Mouse (Mus musculus) frontal cortex, adult (tissue): Measurements from ENCODE around the gene Cdc37l1.

Experiments used
- ATAC-seq: cut with Nextera tagmentation; 2 replicates; pipeline ENCODE4 v1.9.2; 2017; ENCODE audit warnings: mild to moderate bottlenecking, moderate library complexity, mixed read lengths; ENCODE audit not compliant: low TSS enrichment

Cdc37l1 gene

GRCm38 (mm10) chr19:29046961-29047333 is 56.8 kb downstream of the Cdc37l1 start:
- ATAC-seq = no peak

DNA sequence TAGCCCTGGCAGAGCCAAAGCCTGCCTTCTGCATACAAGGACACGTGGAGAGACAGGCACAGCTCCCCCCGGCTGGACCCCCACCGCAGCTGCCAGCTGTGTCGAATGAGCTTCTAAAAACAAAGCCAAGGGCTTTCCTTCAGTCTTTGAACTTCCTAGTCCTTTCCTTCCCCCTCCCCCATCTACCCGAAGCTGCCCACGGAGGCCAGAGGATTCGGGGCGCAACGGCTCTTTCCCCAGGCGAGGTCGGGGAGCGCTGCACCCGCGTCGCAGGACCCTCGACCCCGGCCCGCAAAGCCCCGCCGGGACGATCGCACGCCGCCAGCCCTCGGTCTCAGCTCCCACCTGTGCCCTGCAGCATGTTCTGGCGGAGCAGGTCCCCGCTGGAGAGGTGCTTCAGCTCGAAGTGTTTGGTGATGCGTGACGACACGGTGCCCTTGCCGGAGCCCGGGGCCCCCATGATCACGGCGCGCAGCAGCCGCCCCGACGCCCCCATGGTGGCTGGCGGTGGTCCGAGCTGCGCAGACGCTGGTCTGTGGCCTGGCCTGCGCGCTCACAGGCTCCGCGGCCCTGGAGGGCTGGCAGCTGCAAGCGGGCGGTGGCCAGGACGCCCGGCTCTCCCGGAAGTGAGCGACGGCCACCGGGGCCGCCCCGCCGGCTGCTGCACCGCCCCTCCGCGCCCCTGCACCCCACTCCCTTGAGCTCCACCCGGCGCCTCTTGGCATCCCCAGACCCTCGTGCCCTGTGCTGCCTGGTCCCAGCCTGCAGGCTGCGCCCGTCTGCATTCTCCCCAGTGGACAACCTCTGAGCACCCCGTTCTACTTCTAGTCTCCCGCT is 57.4 kb downstream of the Cdc37l1 start, which contains the start of gene Ak3:
Gene Ak3, minus strand, starts transcription at position 628 of the 837 bp plus-strand sequence.
- ATAC-seq = peak; percentile 85

DNA sequence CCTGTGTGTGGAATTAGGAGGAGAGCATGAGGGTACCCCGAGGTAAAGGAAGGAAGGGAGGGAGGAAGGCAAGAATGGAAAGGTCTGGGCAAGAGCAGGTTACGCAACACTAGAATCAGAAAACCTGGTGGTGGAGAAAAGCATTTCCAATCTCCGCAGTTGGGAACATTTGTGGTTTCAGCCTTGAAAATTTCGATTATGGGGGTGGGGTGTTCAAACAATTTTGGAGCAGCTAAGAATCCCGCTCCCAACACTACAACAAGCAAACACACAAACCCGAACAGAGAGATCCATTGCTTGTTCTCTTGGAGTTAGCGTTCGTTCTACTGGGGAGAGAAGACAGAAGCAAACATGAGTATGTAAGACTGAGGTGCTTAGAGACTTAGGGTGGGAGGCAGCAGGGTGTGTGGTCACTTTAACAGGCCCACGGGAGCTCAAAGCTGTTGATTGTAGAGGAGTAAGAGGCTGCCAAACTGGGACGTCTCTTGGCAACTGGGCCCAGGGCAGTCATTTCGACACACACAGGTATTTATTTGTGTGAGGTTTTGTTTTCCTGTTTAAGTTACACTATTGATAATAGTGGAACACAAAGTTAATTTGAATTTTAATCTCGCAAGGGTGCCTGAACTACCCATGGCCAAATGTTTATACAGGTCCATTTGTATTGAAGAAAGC is 59.4 kb downstream of the Cdc37l1 start:
- ATAC-seq = no peak

GRCm38 (mm10) chr19:29050186-29050980 is 60.2 kb downstream of the Cdc37l1 start:
- ATAC-seq = no peak

DNA sequence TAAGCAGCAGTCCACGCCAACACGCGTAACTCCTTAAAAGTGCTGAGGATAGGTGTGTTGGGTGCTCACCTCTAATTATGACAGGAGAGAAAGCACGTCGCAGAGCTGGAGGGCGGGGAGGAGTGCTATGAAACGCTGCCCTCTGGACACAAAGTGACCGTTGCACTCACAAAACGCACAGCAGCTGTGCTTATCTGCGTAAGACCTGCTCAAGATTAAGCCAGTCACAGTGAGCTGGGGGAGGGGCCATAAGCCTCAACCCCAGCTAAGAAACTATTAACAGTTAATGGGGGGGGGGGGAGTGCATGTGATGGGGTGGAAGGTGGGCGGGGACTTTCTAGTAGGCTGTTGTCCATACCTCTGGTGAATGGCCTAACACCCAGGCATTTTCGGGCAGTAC is 62.6 kb downstream of the Cdc37l1 start:
- no peak for ATAC-seq

GRCm38 (mm10) chr19:29054594-29054993 is 64.4 kb downstream of the Cdc37l1 start:
- ATAC-seq = no peak

- no peak for ATAC-seq
Observed at GRCm38 (mm10) chr19:29055469-29055868, 65.3 kb downstream of the Cdc37l1 start.

DNA sequence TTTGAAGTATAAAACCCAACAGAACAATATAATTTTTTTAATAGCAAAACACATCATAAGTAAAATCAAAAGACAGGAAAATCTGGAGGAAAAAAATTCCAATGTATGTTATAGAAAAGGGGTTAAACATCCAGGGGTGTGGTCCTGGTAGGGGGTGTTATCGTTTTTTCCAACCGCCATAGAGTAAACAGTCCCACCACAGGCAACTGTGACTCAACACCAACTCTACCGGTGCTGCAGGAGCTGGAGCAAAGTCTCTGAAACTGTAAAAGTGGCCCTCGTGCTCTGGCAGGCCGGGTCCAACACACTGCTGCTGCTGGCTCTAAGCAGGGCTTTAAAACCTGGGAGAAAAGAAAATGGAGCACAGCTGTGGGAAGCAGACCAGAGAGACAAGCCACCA is 68.6 kb downstream of the Cdc37l1 start:
- no peak for ATAC-seq

DNA sequence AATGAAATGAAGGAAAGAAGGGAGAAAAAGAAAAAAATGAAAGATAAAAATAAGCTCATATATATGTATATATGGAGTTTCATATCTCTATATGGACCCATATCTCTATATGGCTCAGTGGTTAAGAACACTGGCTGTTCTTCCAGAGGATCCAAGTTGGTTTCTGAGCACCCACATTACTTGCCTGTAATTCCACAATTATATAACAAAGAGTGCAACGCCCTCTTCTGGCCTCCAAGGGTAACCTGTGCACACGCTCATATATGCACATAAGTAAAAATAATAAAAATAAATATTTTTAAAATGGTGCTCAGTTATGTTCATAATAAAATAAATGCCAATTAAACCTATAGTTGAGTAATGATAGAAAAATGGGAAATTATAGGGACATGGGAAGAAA is 69.5 kb downstream of the Cdc37l1 start:
- no peak for ATAC-seq

- no peak for ATAC-seq
Observed at GRCm38 (mm10) chr19:29060299-29060698, 70.1 kb downstream of the Cdc37l1 start.

- ATAC-seq = no peak
Observed at GRCm38 (mm10) chr19:29063009-29063408, 72.9 kb downstream of the Cdc37l1 start.

DNA sequence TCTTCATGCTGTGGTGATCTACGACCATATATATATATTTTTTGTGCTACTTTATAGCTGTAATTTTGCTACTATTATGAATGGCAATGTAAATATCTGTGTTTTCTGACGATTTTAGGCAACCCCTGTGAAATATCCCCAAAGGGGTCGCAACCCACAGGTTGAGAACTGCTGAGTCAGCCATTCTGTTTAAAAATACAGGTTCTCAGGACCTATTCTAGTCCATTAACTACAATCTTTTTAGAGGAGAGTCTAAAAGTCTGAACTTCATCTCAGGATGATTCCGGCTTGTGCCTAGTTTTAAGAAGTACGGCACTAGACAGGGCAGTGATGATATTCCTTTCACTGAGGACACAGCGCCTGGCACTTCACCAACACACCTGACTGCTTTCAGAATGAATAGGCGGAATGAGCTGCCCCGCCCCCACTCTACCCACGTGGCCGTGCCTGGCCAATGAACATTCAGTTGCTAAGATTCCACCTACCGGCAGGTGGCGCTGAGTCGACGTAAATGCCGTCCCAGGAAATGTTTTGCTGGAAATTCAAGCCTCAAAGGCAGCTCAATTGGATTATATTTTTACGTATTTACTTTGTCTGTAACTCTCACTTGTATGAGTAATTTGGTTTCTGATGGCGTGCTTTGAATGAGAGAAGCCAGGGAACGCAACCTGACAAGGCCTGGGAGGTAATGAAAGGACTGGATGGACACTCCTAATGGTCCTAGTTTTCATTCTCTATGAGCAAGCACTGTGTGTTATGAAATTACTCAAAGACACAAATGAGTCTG is 73.6 kb downstream of the Cdc37l1 start:
- peak; percentile 90 for ATAC-seq

DNA sequence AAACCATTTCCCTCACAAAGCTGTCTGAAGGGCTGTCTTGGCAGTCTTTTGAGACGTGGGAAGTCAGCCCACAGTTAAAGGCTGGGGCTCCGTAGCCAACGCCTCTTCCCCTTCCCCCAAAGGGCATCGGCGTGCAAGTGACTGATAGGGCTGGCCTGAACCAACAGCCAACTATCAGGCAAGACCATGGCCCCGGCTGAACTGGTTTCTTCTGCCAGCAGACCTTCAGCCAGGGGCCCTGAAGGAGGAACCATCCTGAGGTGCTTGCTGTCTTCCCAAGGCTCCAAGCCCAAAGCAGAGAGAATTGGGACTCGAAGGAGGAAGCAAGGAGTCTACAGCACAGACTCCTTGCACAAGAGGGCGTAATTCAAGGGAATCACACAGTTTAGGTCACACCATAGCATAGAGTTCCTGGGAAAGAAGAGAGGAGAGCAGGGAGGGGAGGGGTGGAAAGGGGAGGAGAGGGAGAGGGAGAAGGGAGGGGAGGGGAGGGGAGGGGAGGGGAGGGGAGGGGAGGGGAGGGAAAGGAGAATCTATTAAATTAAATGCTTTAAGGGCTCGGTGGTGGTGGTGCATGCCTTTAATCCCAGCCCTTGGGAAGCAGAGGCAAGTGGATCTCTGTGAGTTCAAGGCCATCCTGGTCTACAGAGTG is 74.4 kb downstream of the Cdc37l1 start:
- ATAC-seq = 0 out of 2 replicates have a peak, but pooled peaks have one; percentile 4

DNA sequence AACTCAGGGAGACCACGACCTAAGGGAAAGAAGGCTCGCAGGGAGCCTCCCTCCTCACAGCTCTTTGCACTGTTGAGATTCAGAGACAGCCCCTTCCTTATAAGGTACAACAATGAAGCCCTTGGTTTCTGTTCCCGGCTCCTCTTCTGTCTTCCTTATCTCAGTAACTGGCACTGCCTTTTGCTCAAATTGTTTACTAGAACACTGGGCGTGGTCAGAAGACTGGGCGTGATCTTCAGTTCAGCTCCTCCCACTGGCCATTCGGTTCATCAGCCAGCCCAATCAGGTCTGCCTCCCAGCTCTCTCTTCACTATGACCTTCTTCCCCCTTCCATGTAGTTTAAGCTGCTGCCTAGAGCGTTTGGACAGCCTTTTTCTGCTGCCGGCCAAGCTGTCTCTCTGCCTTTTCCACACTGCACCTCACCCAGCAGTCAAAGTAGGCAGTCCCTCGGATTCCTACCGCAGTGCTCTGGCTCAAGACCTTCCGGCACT is 76.9 kb downstream of the Cdc37l1 start:
- ATAC-seq = peak; percentile 55

DNA sequence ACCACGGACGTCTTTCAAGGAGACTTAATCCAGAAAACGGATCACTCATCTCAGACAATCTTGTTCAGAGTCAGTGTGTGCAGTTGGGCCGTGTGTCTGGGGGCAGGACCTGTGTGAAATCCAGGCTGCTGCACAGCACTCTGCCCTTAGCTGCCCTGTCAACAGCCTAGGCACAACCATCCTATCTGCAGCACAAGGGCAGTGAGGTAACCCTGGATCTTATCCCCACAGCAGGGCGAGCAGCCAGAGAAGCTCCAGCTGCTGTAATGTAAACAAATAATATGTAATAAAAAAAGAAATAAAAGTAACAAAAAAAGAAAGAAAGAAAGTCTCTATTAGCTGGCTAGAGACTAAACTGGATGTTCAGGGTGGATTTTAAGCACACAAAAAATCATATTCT is 79.0 kb downstream of the Cdc37l1 start:
- ATAC-seq = no peak

GRCm38 (mm10) chr19:29074802-29075201 is 84.7 kb downstream of the Cdc37l1 start:
- no peak for ATAC-seq
